Mouse (Mus musculus): ENCODE measurements around the gene Dnajc8. TPM values are rescaled to one million over a fixed set of nuclear protein-coding genes. Genes with fewer than 3 reads are reported as not detected.
A peak's percentile ranks its signal among the peaks of the same experiment; 100 is the strongest.

Gene Dnajc8
- polyA plus RNA-seq, 1 experiment from 2014 or later, result 228 TPM

GRCm38 (mm10) chr4:132527917-132528522 is 7.3 kb upstream of the Dnajc8 start:
- DNase-seq (ENCODE audit: low spot score, missing footprints) (no peak), ATAC-seq (ENCODE audit: low FRiP score) (no peak)
- no peaks in the 10 kb centered on the region for H3K27me3 ChIP-seq (ENCODE audit: control insufficient read depth, insufficient read depth, low read length)
- peaks cover 6% of the 10 kb centered on the region; the same call in 1 of the 2 replicates for H3K36me3 ChIP-seq (ENCODE audit: control insufficient read depth, insufficient read depth, low read length)
- no peak overlapping the region for H3K9ac ChIP-seq (ENCODE audit: low read length)
- peaks cover 8% of the 10 kb centered on the region; the same call in 1 of the 2 replicates for H3K4me1 ChIP-seq (ENCODE audit: control insufficient read depth, insufficient read depth, low read length)
- WGBS, result 91% methylated on average over 8 of the region's 8 CpGs
- H3K27ac ChIP-seq (ENCODE audit: low read depth, low read length), result no peak overlapping the region
- H3K4me2 ChIP-seq, result no peak overlapping the region
- H3K4me3 ChIP-seq (ENCODE audit: low read depth, low read length), result no peak overlapping the region
- H3K9me3 ChIP-seq (ENCODE audit: control insufficient read depth, low read length), result no peaks in the 10 kb centered on the region

GRCm38 (mm10) chr4:132529344-132529743 is 6.0 kb upstream of the Dnajc8 start:
- H3K27ac ChIP-seq (ENCODE audit: low read depth, low read length), result no peak overlapping the region
- peaks cover 6% of the 10 kb centered on the region; the same call in 1 of the 2 replicates for H3K36me3 ChIP-seq (ENCODE audit: control insufficient read depth, insufficient read depth, low read length)
- DNase-seq (ENCODE audit: low spot score, missing footprints) (no peak), ATAC-seq (ENCODE audit: low FRiP score) (no peak)
- 90% methylated on average over 4 of the region's 4 CpGs for WGBS
- H3K4me2 ChIP-seq, result no peak overlapping the region
- no peaks in the 10 kb centered on the region for H3K9me3 ChIP-seq (ENCODE audit: control insufficient read depth, low read length)
- H3K4me3 ChIP-seq (ENCODE audit: low read depth, low read length), result no peak overlapping the region
- peaks cover 11% of the 10 kb centered on the region; the same call in 1 of the 2 replicates for H3K4me1 ChIP-seq (ENCODE audit: control insufficient read depth, insufficient read depth, low read length)
- no peaks in the 10 kb centered on the region for H3K27me3 ChIP-seq (ENCODE audit: control insufficient read depth, insufficient read depth, low read length)
- H3K9ac ChIP-seq (ENCODE audit: low read length), result no peak overlapping the region

DNA sequence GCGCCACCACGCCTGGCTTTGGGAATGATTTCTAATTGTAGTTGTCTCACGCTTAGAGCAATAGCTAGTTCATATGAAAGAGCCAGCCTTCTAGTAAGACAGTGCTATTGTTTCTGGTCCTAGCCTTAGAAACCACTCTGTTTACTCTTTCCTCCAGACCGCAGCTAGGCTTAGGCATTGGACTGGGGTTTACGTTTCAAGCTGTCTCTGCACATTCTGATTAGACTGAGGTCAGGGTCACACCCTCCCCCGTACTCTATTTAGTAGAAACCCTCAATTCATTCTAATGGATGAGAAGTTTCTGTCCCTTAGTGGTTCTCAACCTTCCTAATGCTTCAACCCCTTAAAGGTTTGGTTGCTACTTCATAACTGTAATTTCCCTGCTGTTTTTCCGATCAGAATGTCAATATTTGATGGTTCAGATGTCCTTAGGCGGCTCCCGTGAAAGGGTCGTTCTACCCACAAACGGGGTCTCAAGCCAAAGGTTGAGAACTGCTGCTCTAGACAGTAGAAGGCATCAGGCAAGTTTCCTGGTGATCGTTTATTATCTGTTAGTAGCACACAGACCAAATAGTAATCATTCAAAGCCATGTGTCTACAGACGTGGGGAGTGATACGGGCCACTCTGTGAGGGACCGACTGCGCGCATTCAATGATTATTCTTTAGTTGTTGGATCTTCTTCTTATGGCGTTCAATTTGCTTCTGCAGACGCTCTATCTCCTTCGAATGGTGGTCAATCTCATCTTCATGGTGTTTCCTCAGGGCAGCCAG is 5.1 kb upstream of the Dnajc8 start:
- Histone ChIP-seq H3K27ac (ENCODE audit: low read depth, low read length) (no peak overlapping the region), H3K9me3 (ENCODE audit: control insufficient read depth, low read length) (no peaks in the 10 kb centered on the region), H3K9ac (ENCODE audit: low read length) (no peak overlapping the region), H3K4me3 (ENCODE audit: low read depth, low read length) (no peak overlapping the region), H3K27me3 (ENCODE audit: control insufficient read depth, insufficient read depth, low read length) (no peaks in the 10 kb centered on the region), H3K4me2 (no peak overlapping the region), H3K36me3 (ENCODE audit: control insufficient read depth, insufficient read depth, low read length) (peaks cover 6% of the 10 kb centered on the region; the same call in 1 of the 2 replicates), H3K4me1 (ENCODE audit: control insufficient read depth, insufficient read depth, low read length) (peaks cover 9% of the 10 kb centered on the region; the same call in 1 of the 2 replicates)
- no peak for ATAC-seq (ENCODE audit: low FRiP score)
- 94% methylated on average over 20 of the region's 20 CpGs for WGBS
- no peak for DNase-seq (ENCODE audit: low spot score, missing footprints)

GRCm38 (mm10) chr4:132532496-132532895 is 2.9 kb upstream of the Dnajc8 start:
- Histone ChIP-seq H3K27ac (ENCODE audit: low read depth, low read length) (no peak overlapping the region), H3K9me3 (ENCODE audit: control insufficient read depth, low read length) (no peaks in the 10 kb centered on the region), H3K4me1 (ENCODE audit: control insufficient read depth, insufficient read depth, low read length) (peaks cover 24% of the 10 kb centered on the region), H3K27me3 (ENCODE audit: control insufficient read depth, insufficient read depth, low read length) (no peaks in the 10 kb centered on the region), H3K4me2 (peak overlapping the region; percentile 82), H3K36me3 (ENCODE audit: control insufficient read depth, insufficient read depth, low read length) (peaks cover 6% of the 10 kb centered on the region; the same call in 1 of the 2 replicates), H3K9ac (ENCODE audit: low read length) (peak overlapping the region; percentile 80), H3K4me3 (ENCODE audit: low read depth, low read length) (peak overlapping the region; percentile 57)
- no peak for ATAC-seq (ENCODE audit: low FRiP score)
- DNase-seq (ENCODE audit: low spot score, missing footprints), result no peak
- 47% methylated on average over 5 of the region's 5 CpGs for WGBS

GRCm38 (mm10) chr4:132532981-132533916 is 2.1 kb upstream of the Dnajc8 start, which contains the start of gene Atpif1:
TSS of gene Atpif1 (minus strand) at chr4:132533659.
- Histone ChIP-seq H3K4me3 (ENCODE audit: low read depth, low read length) (peak within 1 kb of the TSS; percentile 57), H3K27ac (ENCODE audit: low read depth, low read length) (peak within 1 kb of the TSS; percentile 71), H3K4me2 (peak within 1 kb of the TSS; percentile 82), H3K4me1 (ENCODE audit: control insufficient read depth, insufficient read depth, low read length) (peaks cover 24% of the 10 kb centered on the region), H3K27me3 (ENCODE audit: control insufficient read depth, insufficient read depth, low read length) (no peaks in the 10 kb centered on the region), H3K36me3 (ENCODE audit: control insufficient read depth, insufficient read depth, low read length) (peaks cover 6% of the 10 kb centered on the region; the same call in 1 of the 2 replicates), H3K9ac (ENCODE audit: low read length) (peak within 1 kb of the TSS; percentile 80), H3K9me3 (ENCODE audit: control insufficient read depth, low read length) (no peaks in the 10 kb centered on the region)
- under 1% methylated on average over 63 of the region's 63 CpGs for WGBS
- DNase-seq (ENCODE audit: low spot score, missing footprints), result peak; percentile 97
- ATAC-seq (ENCODE audit: low FRiP score), result peak; percentile 84

GRCm38 (mm10) chr4:132539481-132539880 is 4.1 kb downstream of the Dnajc8 start:
- Histone ChIP-seq H3K9ac (ENCODE audit: low read length) (no peak overlapping the region), H3K4me2 (no peak overlapping the region), H3K4me3 (ENCODE audit: low read depth, low read length) (no peak overlapping the region), H3K27me3 (ENCODE audit: control insufficient read depth, insufficient read depth, low read length) (no peaks in the 10 kb centered on the region), H3K27ac (ENCODE audit: low read depth, low read length) (no peak overlapping the region), H3K4me1 (ENCODE audit: control insufficient read depth, insufficient read depth, low read length) (peaks cover 14% of the 10 kb centered on the region), H3K36me3 (ENCODE audit: control insufficient read depth, insufficient read depth, low read length) (peaks cover 5% of the 10 kb centered on the region; the same call in 1 of the 2 replicates), H3K9me3 (ENCODE audit: control insufficient read depth, low read length) (no peaks in the 10 kb centered on the region)
- ATAC-seq (ENCODE audit: low FRiP score) (no peak), DNase-seq (ENCODE audit: low spot score, missing footprints) (no peak)
- WGBS, result 93% methylated on average over 5 of the region's 5 CpGs

- Histone ChIP-seq H3K36me3 (ENCODE audit: control insufficient read depth, insufficient read depth, low read length) (peaks cover 5% of the 10 kb centered on the region; the same call in 1 of the 2 replicates), H3K9me3 (ENCODE audit: control insufficient read depth, low read length) (no peaks in the 10 kb centered on the region)
- 95% methylated on average over 4 of the region's 4 CpGs for WGBS
Measured at GRCm38 (mm10) chr4:132541413-132541812, 6.1 kb downstream of the Dnajc8 start.

DNA sequence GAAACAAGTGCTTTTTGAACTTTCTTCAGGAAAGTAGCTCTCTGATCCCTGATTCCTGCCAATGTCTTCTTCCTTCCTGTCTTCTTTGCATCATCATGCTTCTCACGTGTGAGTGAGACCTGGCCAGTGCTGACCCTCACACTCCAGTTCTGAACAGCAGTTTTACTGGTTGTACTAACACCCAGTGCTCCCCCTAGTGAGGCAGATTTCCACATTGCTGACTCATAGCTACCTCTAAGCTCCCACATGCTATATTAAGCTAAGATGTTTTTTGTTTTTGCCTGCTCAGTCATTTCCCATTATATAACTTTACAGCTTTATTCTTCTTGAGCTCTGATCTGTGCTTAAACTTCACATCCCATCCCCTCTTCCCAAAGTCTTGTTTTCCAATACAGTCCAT is 7.4 kb downstream of the Dnajc8 start:
- H3K27ac ChIP-seq (ENCODE audit: low read depth, low read length), result no peak overlapping the region
- no peak overlapping the region for H3K9ac ChIP-seq (ENCODE audit: low read length)
- no peak overlapping the region for H3K4me2 ChIP-seq
- H3K4me3 ChIP-seq (ENCODE audit: low read depth, low read length), result no peak overlapping the region
- 60% methylated on average over 1 of the region's 1 CpGs for WGBS
- no peaks in the 10 kb centered on the region for H3K4me1 ChIP-seq (ENCODE audit: control insufficient read depth, insufficient read depth, low read length)
- H3K27me3 ChIP-seq (ENCODE audit: control insufficient read depth, insufficient read depth, low read length), result no peaks in the 10 kb centered on the region
- no peaks in the 10 kb centered on the region for H3K9me3 ChIP-seq (ENCODE audit: control insufficient read depth, low read length)
- ATAC-seq (ENCODE audit: low FRiP score), result no peak
- peaks cover 9% of the 10 kb centered on the region; the same call in 1 of the 2 replicates for H3K36me3 ChIP-seq (ENCODE audit: control insufficient read depth, insufficient read depth, low read length)
- no peak for DNase-seq (ENCODE audit: low spot score, missing footprints)

More at GRCm38 (mm10) chr4:132541413-132541812, 6.1 kb downstream of the Dnajc8 start:
- Histone ChIP-seq H3K9ac (ENCODE audit: low read length) (no peak overlapping the region), H3K4me1 (ENCODE audit: control insufficient read depth, insufficient read depth, low read length) (peaks cover 10% of the 10 kb centered on the region), H3K27ac (ENCODE audit: low read depth, low read length) (no peak overlapping the region), H3K27me3 (ENCODE audit: control insufficient read depth, insufficient read depth, low read length) (no peaks in the 10 kb centered on the region), H3K4me3 (ENCODE audit: low read depth, low read length) (no peak overlapping the region), H3K4me2 (no peak overlapping the region)
- ATAC-seq (ENCODE audit: low FRiP score) (no peak), DNase-seq (ENCODE audit: low spot score, missing footprints) (no peak)
